Mouse (Mus musculus): Measurements from ENCODE around the gene Cmtm7.

The Cmtm7 gene

DNA sequence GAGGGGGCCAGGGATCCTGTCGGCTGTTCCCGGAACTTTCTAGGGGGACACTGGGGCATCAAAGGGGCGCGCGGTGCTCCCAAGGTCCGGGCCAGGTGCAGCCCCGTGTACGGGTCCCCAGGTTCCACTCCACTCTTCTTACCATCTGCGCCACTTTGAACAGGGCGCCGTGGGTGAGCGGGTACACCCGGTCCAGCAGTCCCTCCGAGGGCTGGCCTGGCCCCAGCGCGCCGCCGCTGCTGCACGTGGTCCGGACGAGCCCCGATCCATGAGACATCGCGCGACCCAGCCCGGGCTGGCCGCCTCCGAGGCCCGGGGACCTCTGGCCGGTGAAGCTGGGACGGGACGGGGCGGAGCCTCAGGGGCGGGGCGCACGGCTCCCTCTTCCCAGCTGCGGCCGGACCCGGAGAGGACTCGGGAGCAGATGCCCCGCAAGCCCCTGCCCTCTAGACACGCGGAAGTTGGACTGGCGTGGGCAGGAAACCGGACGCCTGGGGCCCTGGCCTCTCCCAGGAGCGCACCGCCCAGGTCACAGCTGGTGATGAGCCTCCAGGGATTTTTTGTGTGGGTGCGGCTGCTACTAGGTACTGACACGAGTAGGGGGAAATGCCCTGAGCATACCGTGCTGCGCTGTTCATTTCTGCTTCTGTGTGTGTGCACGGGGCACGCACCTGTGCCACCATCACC, at the start of gene Cmtm7:
Cmtm7 (minus strand) TSS at position 331 of the 687 bp plus-strand sequence.
- peak; percentile 31 to 49 for DNase-seq

DNA sequence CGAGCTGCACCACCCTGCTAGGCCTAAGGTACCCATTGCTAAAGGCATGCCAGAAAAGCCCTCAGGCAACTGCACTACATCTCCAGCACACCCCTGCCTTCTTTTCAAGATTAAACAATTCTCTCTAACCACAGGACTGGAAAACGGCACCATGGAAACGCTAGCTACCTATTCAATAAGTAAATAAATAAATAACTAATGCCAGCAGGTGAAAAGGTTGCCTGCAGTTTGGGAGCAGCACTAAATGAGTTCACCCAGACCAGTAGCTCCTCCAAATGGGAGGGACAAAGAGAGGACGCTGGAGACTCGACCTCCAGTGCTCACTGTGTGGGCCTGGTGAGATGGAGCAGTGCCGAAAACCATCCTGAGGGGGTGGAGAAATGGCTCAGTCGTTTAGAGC, 48.7 kb upstream of the Cmtm7 start:
- no peak for DNase-seq

DNA sequence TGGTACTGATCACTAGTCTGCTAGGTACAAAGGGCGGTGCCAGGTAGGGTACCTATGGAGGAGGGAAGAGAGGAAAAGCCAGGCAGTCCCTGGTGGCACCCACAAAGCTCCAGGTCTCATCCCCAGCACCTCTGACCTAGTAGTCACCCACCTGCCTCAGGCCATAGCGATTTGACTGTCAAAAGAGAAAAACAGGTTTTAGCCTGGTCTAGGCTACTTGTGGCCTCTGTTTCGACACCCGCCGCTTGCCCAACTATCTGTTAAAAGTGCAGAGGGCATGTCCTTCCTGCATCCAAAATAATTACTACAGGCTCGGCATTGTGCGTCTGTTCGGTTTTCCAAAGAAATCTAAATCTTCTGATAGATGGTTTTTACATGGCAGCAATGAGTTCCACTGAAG, 48.0 kb upstream of the Cmtm7 start:
- no peak for DNase-seq

DNA sequence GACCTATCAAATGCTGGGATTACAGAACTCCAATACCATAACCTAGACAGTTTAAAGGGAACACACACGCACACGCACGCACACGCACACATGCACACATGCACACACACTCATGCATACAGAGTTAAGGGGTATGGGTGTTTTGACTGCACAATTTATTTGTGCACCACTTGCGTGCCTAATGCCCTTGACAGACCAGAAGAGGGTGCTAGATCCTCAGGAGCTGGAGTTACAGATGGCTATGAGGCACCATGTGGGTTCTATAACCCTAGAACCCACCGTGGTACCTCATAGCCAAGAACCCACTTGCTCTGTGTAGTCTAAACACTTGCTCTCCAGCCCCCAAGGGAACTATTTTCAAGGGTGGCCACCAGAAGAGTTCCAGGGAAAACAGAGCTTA, 46.7 kb upstream of the Cmtm7 start:
- DNase-seq = no peak

DNA sequence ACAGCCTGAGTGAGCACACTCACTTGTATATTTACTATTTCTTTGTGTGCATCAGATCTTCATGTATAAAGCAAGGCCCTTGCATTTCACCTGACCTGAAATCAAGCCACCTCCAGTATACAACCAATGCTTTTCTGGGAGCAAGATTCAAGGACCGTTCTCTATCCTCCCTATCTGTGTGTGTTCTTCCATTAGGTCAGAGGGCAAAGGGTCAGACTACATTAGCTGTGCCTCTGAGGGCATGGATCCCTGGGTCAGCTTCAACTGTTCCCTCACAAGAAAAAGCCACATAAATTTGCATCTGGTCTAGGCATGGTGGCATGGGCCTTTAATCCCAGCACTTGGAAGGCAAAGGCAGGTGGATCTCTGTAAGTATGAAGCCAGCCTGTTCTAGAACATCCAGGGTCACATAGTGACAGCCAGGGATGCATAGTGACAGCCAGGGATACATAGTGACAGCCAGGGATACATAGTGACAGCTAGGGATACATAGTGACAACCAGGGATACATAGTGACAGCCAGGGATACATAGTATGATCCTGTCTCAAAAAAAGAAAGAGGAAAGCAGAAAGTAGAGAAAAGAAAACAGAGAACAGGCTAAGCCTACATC, 45.7 kb upstream of the Cmtm7 start:
- DNase-seq = no peak

DNA sequence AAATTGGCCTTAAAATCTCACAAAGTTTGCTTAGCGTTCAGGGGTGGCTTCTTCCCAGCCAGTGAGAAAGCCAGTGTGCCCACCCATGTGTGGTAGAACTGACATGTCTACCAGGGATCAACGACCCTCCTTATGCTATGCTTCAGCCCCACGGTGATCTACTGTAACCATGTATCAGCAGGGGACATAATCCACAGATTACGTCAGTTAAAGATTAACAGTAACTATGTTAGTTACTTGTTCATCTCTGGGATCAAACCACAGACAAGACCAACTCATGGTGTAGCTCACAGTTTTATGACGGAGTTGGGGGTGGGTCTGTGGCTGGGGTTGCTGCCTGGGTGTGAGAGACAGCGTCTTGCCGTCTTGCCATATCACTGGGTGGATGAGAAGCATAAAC, 42.5 kb upstream of the Cmtm7 start:
- no peak for DNase-seq

DNA sequence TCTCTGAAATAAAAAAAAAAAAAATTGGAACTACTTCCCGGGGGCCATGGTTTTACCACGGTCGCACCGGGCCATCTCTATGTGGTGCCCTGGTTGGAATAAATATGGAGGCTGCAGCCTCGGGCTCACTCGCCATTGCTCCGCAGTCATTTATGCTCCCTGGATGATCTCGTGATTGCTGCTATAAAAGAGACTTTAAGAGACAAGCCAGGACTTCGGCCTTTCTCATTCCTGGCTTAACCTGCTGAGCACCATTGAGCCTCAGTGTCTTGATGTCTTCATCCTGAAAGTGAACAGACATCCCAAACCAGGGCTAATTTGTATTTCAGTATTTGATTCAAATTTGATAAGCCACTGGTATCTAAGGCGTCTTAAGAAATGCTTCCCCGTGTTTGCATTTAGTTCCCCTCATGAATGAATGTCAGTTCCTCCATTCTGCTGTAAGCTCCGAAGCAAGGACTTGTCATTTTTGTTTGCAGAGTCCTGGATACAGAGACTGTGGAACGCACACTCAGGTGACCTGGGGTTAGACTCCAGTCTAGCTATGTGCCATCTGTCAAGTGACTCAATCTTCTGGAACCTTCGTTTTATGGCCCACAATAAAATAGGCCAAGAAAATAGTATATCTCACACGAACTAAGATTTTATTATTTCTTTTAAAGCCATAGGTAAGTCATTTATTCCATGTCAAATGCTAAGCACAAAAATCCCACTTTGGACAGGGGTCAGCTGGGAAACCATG, 40.1 kb upstream of the Cmtm7 start:
- DNase-seq = no peak

DNA sequence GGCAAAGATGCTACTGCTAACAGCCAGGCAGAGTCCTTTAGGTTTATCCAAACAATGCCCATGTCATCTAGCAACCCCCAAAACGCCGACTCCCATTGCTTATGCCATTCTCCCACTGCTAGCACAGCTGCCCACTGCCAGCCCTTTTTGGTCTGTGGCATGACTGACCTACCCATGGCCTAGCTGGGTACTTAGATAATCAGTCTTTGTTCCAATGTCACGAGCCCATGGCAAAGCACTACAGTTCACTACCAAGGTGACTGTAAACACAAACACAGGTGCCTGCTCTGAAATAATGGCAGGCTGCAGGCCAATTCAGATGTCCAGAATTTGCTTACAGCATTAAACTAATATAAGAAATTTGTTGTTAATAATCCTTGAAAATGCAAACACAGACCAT, 37.3 kb upstream of the Cmtm7 start:
- DNase-seq = no peak

DNA sequence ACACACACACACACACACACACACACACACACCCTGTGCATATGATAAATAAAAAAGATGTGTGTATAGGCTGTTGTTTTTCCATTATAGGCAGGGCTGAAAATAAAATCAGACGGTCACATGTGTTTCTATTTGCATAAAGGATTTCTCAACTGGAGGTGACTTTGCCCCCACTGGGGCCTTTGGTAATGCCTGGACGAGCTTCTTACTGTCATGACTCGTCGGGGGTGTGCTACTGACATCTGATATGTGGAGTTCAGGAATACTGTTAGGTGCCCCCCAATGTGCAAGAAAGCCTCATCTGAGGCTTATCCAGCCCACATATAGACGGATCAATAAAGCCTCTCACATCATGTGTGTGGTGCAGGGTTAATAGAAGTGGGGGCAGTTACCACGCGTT, 35.4 kb upstream of the Cmtm7 start:
- no peak for DNase-seq

DNA sequence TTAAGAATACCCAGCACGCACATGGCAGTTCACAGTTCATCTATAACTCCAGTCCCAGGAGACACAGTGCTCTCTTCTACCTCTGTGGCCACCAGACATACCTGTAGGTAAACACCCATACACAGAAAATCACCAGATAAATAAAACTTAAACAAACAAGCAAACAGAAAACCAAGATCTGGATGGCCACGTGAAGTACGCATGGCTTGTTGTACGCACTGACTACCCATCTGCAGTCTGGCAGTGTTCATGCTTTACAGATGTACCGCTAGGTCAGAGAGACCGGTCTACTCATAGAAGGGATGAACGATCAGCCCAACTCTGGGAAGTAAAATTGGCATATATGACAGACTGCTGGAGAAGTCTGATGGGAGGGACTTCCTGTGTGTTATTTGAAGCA, 34.5 kb upstream of the Cmtm7 start:
- DNase-seq = no peak

DNA sequence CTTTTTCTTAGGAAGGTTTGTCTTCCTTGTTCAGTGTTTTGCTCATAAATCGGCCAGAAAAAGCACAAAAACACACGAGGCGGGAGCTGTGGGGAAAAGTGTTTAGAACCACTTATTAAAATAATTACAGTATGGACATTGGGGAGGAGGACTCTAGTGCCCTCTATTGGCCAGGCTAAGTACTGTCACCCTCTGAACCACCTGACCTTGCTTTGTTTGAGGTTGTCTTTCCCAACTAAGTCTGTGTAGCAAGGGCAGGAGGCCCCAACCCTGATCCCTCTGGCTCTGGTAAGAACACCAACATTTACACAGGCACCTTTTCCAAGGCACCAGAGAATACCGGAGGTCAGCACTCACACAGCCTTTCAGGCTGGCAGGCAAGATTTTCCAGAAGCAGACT, 33.7 kb upstream of the Cmtm7 start:
- DNase-seq = peak; percentile 29 to 46

DNA sequence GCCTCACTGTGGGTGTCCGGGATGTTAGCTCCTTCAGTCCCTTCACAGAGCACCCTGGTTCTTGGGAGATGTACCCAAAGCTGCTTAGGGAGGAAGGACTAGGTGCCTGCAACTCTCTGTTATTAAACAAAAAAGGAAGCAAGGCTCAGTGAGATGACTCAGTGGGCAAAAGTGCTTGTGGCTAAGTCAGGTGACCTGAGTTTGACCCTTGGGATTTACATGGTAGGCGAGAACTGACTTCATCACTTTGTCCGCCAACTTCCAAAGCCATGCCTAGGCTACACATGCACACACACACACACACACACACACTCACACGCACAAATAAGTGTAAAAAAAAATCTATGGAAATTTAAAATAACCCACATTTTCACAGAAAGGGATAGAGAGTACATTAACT, 30.3 kb upstream of the Cmtm7 start:
- no peak for DNase-seq

DNA sequence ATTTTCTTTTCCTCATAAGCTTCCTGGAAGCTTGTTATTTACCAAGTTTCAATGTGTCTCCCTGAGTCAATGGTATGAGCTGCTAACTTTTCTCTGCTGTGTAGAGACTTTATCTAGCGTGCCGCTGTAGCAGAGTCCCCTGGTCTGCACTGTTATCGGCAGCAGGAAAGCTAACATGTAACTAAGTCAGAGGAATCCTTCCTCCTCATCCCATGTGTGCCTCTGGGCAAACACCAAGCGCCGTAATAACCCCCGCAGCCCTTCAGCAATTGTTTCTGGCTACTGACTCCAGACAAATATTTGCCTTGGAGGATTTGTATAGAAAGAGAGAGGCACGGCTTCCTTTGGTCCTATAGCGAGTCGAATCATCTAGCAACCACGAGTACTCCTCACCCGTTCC, 29.2 kb upstream of the Cmtm7 start:
- DNase-seq = no peak

DNA sequence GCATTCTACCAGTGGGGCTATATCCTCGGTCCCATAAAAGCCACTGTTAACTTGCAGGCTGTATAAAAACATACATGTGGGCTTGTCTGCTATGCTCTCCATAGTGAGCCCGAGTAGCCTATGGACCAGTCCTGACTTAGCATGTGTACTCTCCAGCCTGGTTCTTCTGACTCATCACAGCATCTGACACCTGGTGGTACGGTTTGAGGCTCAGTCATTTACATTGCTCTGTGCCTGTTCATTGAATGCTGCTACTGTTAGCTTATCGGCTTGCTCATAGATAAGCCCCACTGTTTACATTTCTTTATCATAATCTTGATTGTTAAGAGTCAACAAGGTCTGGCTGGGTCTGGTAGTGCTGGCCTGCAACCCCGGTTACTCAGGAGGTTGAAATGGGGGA, 27.0 kb upstream of the Cmtm7 start:
- DNase-seq = no peak

DNA sequence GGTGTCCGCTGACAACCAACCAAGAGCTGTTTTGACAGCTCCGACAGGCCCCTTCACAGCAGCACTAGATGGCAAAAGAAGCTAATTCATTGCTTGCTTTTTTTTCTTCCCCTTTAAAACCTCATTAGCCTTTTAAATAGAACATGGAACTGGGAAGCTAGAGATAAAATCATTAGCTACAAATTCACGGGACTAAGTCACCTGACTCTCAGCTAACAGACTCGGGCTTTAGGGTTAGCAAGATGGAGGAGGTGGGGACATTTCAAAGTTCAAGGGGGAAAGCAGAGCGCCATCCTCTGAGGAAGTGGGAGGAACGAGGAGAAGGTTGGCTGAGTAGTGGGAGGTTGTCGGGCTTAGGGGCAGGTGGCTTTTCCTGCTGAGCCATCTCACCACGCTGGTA, 25.6 kb upstream of the Cmtm7 start:
- no peak for DNase-seq

DNA sequence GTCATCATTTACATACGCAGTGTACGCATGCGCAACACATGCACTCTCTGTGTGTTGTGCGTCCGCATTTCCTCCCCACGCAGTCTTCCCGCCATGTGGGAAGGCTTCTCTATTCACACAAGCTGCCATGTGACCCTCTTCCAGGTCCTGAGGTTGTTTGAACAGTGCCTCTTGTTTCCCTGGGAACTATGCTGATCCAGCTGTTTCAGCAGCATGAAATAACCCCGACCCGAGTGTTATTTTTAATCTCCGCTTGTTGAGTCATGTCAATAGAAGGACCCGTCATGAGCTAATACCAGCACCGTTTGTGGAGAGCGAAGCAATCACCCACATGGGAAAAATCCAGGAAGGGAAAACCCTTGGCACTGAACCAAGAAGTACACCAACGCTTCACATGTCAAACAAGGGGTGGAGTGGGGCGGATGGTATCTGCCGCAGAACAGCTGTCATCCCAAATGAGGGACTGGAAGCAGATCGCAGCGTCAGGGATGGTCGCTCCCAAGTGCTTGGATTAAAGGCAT, 23.6 kb upstream of the Cmtm7 start:
- no peak for DNase-seq

DNA sequence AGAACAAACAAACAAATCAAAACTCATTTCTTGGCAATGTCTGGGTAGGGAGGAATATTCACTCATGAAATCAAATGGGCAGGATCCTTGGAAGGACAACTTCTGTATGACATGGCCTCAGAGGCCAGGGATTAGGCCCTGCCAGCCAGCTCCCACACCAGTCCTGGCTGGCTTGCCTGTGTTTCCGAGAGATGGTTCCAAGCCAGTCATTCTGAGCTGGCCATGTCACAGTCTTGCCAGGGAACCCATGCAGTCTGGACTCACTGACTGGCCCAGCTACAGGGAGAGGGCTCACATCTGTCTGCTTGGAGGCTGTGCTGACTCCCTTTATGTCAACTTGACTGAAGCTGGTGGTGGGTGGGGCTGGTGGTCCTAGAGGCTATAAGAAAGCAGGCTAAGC, 20.5 kb upstream of the Cmtm7 start:
- DNase-seq = no peak

DNA sequence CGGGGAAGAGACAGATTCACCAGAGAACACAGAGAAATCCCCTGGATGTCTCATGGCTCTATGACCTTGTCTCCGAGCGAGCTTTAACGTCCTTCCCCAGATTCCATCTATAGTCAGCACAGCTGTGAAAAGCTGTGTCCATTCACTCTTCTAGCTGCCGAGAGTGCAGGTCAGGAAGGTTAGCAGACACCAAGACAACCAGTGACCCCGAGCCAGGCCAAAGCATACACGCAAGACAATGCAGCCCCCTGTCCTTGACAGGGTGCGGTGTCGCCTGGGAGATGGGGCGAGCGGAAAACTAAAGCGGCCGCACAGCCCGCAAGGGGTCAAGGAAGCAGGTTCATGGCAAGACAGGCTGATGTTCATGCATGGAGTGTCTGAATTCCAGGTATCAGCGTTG, 19.6 kb upstream of the Cmtm7 start:
- DNase-seq = no peak

DNA sequence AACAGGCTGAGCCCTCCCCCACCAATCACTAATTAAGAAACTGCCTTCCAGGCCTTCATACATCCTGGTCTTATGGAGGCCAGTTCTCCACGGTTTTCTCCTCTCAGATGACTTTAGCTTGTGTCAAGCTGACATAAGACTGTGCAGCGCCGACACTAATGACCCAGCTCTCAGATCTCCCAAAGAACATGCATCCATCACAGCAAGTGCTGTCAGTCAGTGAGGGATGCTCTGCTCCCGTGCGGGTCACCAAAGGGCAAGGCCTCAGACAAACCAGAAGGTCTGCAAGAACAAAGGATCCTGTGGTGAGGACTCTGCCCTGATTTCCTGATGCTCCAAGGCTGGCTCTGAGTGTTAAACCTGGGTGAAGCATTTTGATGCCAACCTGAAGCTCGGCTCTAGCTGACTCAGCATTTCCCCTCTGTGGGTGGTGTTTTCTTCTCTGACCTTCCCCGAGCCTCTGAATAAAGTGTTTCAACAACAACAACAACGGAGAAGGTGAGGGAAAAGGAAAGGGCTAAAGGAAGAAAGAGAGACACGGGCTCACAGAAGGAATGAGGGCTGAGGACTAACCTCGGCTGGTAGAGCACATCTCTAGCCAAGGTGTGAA, 17.9 kb upstream of the Cmtm7 start:
- no peak for DNase-seq

DNA sequence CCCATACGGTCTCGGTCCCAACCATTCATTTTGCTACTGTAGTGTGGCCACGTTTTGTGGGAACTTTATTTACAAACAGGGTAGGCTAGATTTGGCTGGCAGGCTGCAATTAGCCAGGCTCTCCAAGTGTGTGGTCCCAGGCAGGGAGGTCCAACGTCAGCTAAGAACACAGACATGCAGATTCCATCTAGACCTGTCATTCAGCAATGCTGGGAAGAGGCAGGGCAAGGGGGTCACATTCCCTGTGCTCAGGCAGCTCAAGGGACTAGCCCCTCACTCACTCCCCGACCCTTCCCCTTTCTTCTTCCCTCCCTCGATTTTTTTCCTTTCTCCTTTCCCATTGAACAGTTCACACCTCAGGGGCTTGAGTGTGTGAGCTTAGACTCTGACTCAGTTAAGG, 17.2 kb upstream of the Cmtm7 start:
- DNase-seq = no peak

DNA sequence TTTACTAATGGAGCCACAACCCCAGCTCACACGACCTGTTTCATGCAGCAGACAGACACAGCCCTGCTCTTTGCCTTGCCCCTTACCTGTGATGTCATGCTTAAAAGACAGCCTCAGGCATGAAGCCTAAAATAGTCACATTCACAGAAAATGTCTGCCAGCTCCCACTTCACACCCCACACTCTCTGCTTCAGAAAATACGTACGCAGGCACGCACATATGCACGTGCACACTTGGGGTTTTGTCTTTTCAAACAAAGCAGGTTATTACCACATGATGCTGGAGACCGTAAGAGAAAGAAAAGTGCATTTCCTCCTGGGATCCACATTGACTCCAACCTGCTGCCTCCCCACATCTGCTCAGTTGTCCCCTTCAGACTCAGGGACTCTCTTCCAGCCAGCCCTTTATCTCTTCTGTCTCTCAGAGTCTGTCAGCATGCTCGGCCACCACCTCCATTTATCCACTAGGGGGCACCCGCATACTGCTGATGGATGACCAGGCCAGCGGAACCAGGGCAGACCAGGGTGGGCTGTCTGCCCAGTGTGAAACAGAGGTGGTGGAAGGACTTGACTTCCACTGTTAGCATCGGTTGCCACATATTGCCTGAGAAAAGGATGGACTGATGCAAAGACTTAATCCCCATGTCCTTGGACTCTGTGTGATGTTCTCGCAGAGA, 15.8 kb upstream of the Cmtm7 start:
- DNase-seq = peak; percentile 81 to 87

DNA sequence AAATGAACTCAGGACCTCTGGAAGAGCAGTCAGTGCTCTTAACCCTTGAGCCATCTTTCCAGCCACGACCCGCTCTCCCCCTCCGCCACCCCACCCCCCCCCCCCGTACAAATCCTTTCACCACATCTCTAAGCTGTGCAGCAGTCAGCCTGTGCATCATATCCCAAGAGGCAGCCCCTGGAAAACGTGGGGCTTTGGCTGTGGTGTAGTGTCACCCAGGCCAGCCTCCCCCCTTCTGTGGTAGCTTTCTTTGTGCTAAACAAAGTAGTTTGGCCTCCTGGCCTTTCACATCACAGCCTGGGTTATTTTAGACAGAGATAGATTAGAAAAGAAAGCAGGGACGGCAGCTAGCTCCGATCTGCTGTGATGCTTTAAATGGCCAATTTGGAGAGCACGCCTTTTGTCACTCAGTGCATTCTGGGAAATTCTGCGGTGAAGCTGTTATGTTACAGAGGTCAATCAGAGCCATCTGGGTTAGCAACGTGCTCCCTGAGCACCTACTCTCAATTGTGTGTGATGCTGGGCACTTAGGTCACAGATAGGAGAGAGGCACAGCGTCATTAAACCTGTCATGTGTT, 14.9 kb upstream of the Cmtm7 start:
- DNase-seq = no peak

DNA sequence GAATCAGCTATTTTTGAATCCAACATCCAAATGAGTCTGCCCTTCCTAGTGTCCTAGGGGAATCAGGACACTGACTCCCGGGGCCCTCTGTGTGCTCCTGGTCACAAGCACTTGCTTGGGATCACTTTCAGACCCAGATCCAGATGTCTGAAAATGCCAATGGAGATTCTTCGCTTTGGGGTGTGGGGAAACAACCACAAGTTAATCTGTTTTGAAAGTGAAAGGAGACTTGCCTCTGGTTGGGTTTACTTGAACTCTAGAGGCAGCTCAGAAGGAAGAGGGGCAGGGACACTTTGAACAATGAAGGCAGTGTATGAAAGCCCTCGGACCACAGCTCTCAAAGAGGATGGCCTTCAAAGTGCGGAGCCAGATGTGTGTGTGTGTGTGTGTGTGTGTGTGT, 12.8 kb upstream of the Cmtm7 start:
- DNase-seq = no peak

Measured in cerebellum, postnatal 25 days (tissue).